Mouse (Mus musculus): ENCODE data around the gene Rundc3a. TPM values are rescaled to one million over a fixed set of nuclear protein-coding genes. Genes with fewer than 3 reads are reported as not detected.
A peak's percentile ranks its signal among the peaks of the same experiment; 100 is the strongest.

The Rundc3a gene
- total and polyA plus RNA-seq, 2 experiments from 2014 or later, result 121 to 306 TPM

GRCm38 (mm10) chr11:102374108-102374725 lies 19.0 kb upstream of the Rundc3a start:
- Histone ChIP-seq H3K4me2 (ENCODE audit: low read depth) (no peak overlapping the region), H3K27me3 (ENCODE audit: insufficient read depth, low read length) (no peaks in the 10 kb centered on the region), H3K9me3 (ENCODE audit: low read length) (no peaks in the 10 kb centered on the region), H3K9ac (no peak overlapping the region), H3K4me3 (ENCODE audit: low read depth, low read length) (no peak overlapping the region), H3K36me3 (ENCODE audit: insufficient read depth) (no peaks in the 10 kb centered on the region), H3K27ac (ENCODE audit: low read depth, low read length) (no peak overlapping the region), H3K4me1 (ENCODE audit: insufficient read depth) (no peaks in the 10 kb centered on the region)
- WGBS, result 85% methylated on average over 7 of the region's 7 CpGs
- no peak for TF ChIP-seq CTCF (IDR thresholded peaks at IDR 0.05; ENCODE audit: low read depth)
- no peak for ATAC-seq
- no peak for DNase-seq

GRCm38 (mm10) chr11:102375196-102376173 lies 17.7 kb upstream of the Rundc3a start:
- no peak for ATAC-seq
- Histone ChIP-seq H3K9me3 (ENCODE audit: low read length) (no peaks in the 10 kb centered on the region), H3K27ac (ENCODE audit: low read depth, low read length) (no peak overlapping the region), H3K9ac (no peak overlapping the region), H3K27me3 (ENCODE audit: insufficient read depth, low read length) (no peaks in the 10 kb centered on the region), H3K4me3 (ENCODE audit: low read depth, low read length) (no peak overlapping the region), H3K36me3 (ENCODE audit: insufficient read depth) (no peaks in the 10 kb centered on the region), H3K4me1 (ENCODE audit: insufficient read depth) (no peaks in the 10 kb centered on the region), H3K4me2 (ENCODE audit: low read depth) (peak overlapping the region; percentile 29)
- 6% methylated on average over 22 of the region's 23 CpGs for WGBS
- no peak for TF ChIP-seq CTCF (IDR thresholded peaks at IDR 0.05; ENCODE audit: low read depth)
- DNase-seq, result no peak

GRCm38 (mm10) chr11:102376196-102376835 lies 16.9 kb upstream of the Rundc3a start:
- no peak overlapping the region for H3K27ac ChIP-seq (ENCODE audit: low read depth, low read length)
- 16% methylated on average over 8 of the region's 8 CpGs for WGBS
- no peaks in the 10 kb centered on the region for H3K27me3 ChIP-seq (ENCODE audit: insufficient read depth, low read length)
- H3K4me2 ChIP-seq (ENCODE audit: low read depth), result peak overlapping the region; percentile 29; the same call in 1 of the 2 replicates
- H3K9me3 ChIP-seq (ENCODE audit: low read length), result no peaks in the 10 kb centered on the region
- TF ChIP-seq CTCF (IDR thresholded peaks at IDR 0.05; ENCODE audit: low read depth), result no peak
- no peaks in the 10 kb centered on the region for H3K36me3 ChIP-seq (ENCODE audit: insufficient read depth)
- H3K4me3 ChIP-seq (ENCODE audit: low read depth, low read length), result no peak overlapping the region
- ATAC-seq (no peak), DNase-seq (no peak)
- no peaks in the 10 kb centered on the region for H3K4me1 ChIP-seq (ENCODE audit: insufficient read depth)
- H3K9ac ChIP-seq, result no peak overlapping the region

- DNase-seq (no peak), ATAC-seq (no peak)
- 68% methylated on average over 12 of the region's 12 CpGs for WGBS
- H3K36me3 ChIP-seq (ENCODE audit: insufficient read depth), result no peaks in the 10 kb centered on the region
- no peaks in the 10 kb centered on the region for H3K9me3 ChIP-seq (ENCODE audit: low read length)
- no peak overlapping the region for H3K27ac ChIP-seq (ENCODE audit: low read depth, low read length)
- H3K4me2 ChIP-seq (ENCODE audit: low read depth), result no peak overlapping the region
- no peaks in the 10 kb centered on the region for H3K4me1 ChIP-seq (ENCODE audit: insufficient read depth)
- H3K9ac ChIP-seq, result no peak overlapping the region
- no peaks in the 10 kb centered on the region for H3K27me3 ChIP-seq (ENCODE audit: insufficient read depth, low read length)
- TF ChIP-seq CTCF (IDR thresholded peaks at IDR 0.05; ENCODE audit: low read depth), result peak; percentile 35
- no peak overlapping the region for H3K4me3 ChIP-seq (ENCODE audit: low read depth, low read length)
These were observed 16.0 kb upstream of the Rundc3a start for GRCm38 (mm10) chr11:102377186-102377585.

- Histone ChIP-seq H3K36me3 (ENCODE audit: insufficient read depth) (no peaks in the 10 kb centered on the region), H3K27me3 (ENCODE audit: insufficient read depth, low read length) (no peaks in the 10 kb centered on the region), H3K4me2 (ENCODE audit: low read depth) (no peak overlapping the region), H3K9me3 (ENCODE audit: low read length) (no peaks in the 10 kb centered on the region), H3K9ac (no peak overlapping the region), H3K4me3 (ENCODE audit: low read depth, low read length) (no peak overlapping the region), H3K27ac (ENCODE audit: low read depth, low read length) (no peak overlapping the region), H3K4me1 (ENCODE audit: insufficient read depth) (no peaks in the 10 kb centered on the region)
- no peak for DNase-seq
- TF ChIP-seq CTCF (IDR thresholded peaks at IDR 0.05; ENCODE audit: low read depth), result no peak
- no peak for ATAC-seq
- WGBS, result 72% methylated on average over 5 of the region's 5 CpGs
These were observed 13.1 kb upstream of the Rundc3a start for GRCm38 (mm10) chr11:102380091-102380490.

- WGBS, result 50% methylated on average over 4 of the region's 4 CpGs
- Histone ChIP-seq H3K4me2 (ENCODE audit: low read depth) (no peak overlapping the region), H3K4me3 (ENCODE audit: low read depth, low read length) (no peak overlapping the region), H3K27ac (ENCODE audit: low read depth, low read length) (no peak overlapping the region), H3K27me3 (ENCODE audit: insufficient read depth, low read length) (no peaks in the 10 kb centered on the region), H3K9me3 (ENCODE audit: low read length) (no peaks in the 10 kb centered on the region), H3K4me1 (ENCODE audit: insufficient read depth) (no peaks in the 10 kb centered on the region), H3K36me3 (ENCODE audit: insufficient read depth) (no peaks in the 10 kb centered on the region), H3K9ac (no peak overlapping the region)
- DNase-seq, result no peak
- TF ChIP-seq CTCF (IDR thresholded peaks at IDR 0.05; ENCODE audit: low read depth), result no peak
- ATAC-seq, result no peak
These were observed 11.7 kb upstream of the Rundc3a start for GRCm38 (mm10) chr11:102381341-102382100.

Data from forebrain, postnatal 0 days (tissue).